Comparison of ENCODE assay signal across 9 mouse cellular contexts in genomic region chr4:41463051-41463738, GRCm38 (mm10). TPM values are rescaled to one million over a fixed set of nuclear protein-coding genes. Genes with fewer than 3 reads are reported as not detected.
A peak's percentile ranks its signal among the peaks of the same experiment; 100 is the strongest.
DNase-seq lines count a peak whose midpoint lies in the region; ATAC-seq and TF ChIP-seq lines count a peak whose summit lies in the region.
"Not testable (repeated sequence)": the region's sequence is repeated elsewhere in the genome, so short reads cannot be mapped to it uniquely, and the experiment has no call there.
"Had no signal": no experiment of that assay in that cellular context is flagged by ENCODE, and none has a peak within 500 bp of the region (broad histone marks: within the 10 kb centered on the region; RNA-seq: fewer than 3 reads in every experiment).

No protein-coding gene starts in this region.

- H3K9me3 ChIP-seq in forebrain, embryonic 11.5 days (ENCODE audit: control insufficient read depth, low read length); heart, postnatal 0 days (replicated peaks; ENCODE audit: control insufficient read depth, low read length); intestine, postnatal 0 days (ENCODE audit: control insufficient read depth); liver, embryonic 13.5 days (replicated peaks); midbrain, embryonic 13.5 days; stomach, embryonic 14.5 days (ENCODE audit: control insufficient read depth, low read depth, low read length): not testable (repeated sequence)

- not testable (repeated sequence) for H3K36me3 ChIP-seq in forebrain, embryonic 11.5 days (ENCODE audit: control insufficient read depth, insufficient read depth, low read length); heart, postnatal 0 days (replicated peaks; ENCODE audit: control insufficient read depth, insufficient read depth, low read length); intestine, postnatal 0 days (ENCODE audit: control insufficient read depth, insufficient read depth); liver, embryonic 13.5 days; midbrain, embryonic 13.5 days; stomach, embryonic 14.5 days (ENCODE audit: control insufficient read depth, insufficient read depth, low read length)

- H3K9ac ChIP-seq in forebrain, embryonic 11.5 days (ENCODE audit: low read length) = peak overlapping the region; percentile 77; the same call in 1 of the 2 replicates
- H3K9ac ChIP-seq in heart, postnatal 0 days (replicated peaks; ENCODE audit: low read depth, low read length); intestine, postnatal 0 days (ENCODE audit: low read depth, low read length); midbrain, embryonic 13.5 days (replicated peaks); stomach, embryonic 14.5 days (replicated peaks; ENCODE audit: low read depth, low read length): not testable (repeated sequence)
- H3K9ac ChIP-seq in liver, embryonic 13.5 days = peak overlapping the region; percentile 76

- not testable (repeated sequence) for H3K4me1 ChIP-seq in forebrain, embryonic 11.5 days (replicated peaks; ENCODE audit: control insufficient read depth, insufficient read depth, low read length); heart, postnatal 0 days (ENCODE audit: control insufficient read depth, insufficient read depth); intestine, postnatal 0 days (replicated peaks; ENCODE audit: control insufficient read depth, insufficient read depth, low read length); stomach, embryonic 14.5 days (ENCODE audit: control insufficient read depth, insufficient read depth, low read length)
- peaks cover 27% of the 10 kb centered on the region for H3K4me1 ChIP-seq in liver, embryonic 13.5 days (replicated peaks)
- H3K4me1 ChIP-seq in midbrain, embryonic 13.5 days (replicated peaks) = peaks cover 12% of the 10 kb centered on the region

- not testable (repeated sequence) for H3K27me3 ChIP-seq in forebrain, embryonic 11.5 days (ENCODE audit: control insufficient read depth, insufficient read depth, low read length); heart, postnatal 0 days (ENCODE audit: control insufficient read depth, insufficient read depth, low read length); intestine, postnatal 0 days (replicated peaks; ENCODE audit: control insufficient read depth, insufficient read depth, low read length); liver, embryonic 13.5 days; midbrain, embryonic 13.5 days; stomach, embryonic 14.5 days (ENCODE audit: control insufficient read depth, insufficient read depth, low read length)

- H3K4me3 ChIP-seq in forebrain, embryonic 11.5 days (ENCODE audit: low read depth, low read length) = peak overlapping the region; percentile 74
- peak overlapping the region; percentile 61; the same call in 1 of the 2 replicates for H3K4me3 ChIP-seq in heart, postnatal 0 days (ENCODE audit: low read depth, low read length)
- H3K4me3 ChIP-seq in intestine, postnatal 0 days (ENCODE audit: low read depth, low read length) = peak overlapping the region; percentile 88
- peak overlapping the region; percentile 73 for H3K4me3 ChIP-seq in liver, embryonic 13.5 days (replicated peaks)
- peak overlapping the region; percentile 69 for H3K4me3 ChIP-seq in midbrain, embryonic 13.5 days (replicated peaks)
- H3K4me3 ChIP-seq in stomach, embryonic 14.5 days (ENCODE audit: low read depth, low read length) = peak overlapping the region; percentile 73; the same call in 1 of the 2 replicates

- not testable (repeated sequence) for ATAC-seq in forebrain, embryonic 11.5 days (replicated peaks; ENCODE audit: low FRiP score); heart, postnatal 0 days (ENCODE audit: insufficient read depth, low read depth); intestine, postnatal 0 days; liver, embryonic 13.5 days (ENCODE audit: low read depth); midbrain, embryonic 13.5 days; stomach, embryonic 14.5 days (ENCODE audit: insufficient number of reproducible peaks, insufficient read depth, low FRiP score, low read depth)

- 83% methylated on average over 3 of the region's 3 CpGs for WGBS in forebrain, embryonic 11.5 days
- WGBS in heart, postnatal 0 days = 57% methylated on average over 3 of the region's 3 CpGs
- 24% methylated on average over 3 of the region's 3 CpGs for WGBS in intestine, postnatal 0 days
- WGBS in liver, embryonic 13.5 days (ENCODE audit: insufficient replicate concordance) = 8% methylated on average over 3 of the region's 3 CpGs
- WGBS in midbrain, embryonic 13.5 days = 90% methylated on average over 3 of the region's 3 CpGs
- 69% methylated on average over 3 of the region's 3 CpGs for whole genome bisulfite sequencing in stomach, embryonic 14.5 days

- TF ChIP-seq EP300 in heart, postnatal 0 days (IDR thresholded peaks at IDR 0.05; ENCODE audit: low read depth) = not testable (repeated sequence)

- peak overlapping the region; percentile 80 for H3K4me2 ChIP-seq in forebrain, embryonic 11.5 days (ENCODE audit: low read depth, low read length, severe bottlenecking)
- H3K4me2 ChIP-seq in heart, postnatal 0 days (ENCODE audit: low read depth, low read length) = peak overlapping the region; percentile 70
- H3K4me2 ChIP-seq in intestine, postnatal 0 days (replicated peaks; ENCODE audit: low read depth) = peak overlapping the region; percentile 79
- peak overlapping the region; percentile 78 for H3K4me2 ChIP-seq in liver, embryonic 13.5 days
- peak overlapping the region; percentile 66 for H3K4me2 ChIP-seq in midbrain, embryonic 13.5 days (replicated peaks)
- peak overlapping the region; percentile 82 for H3K4me2 ChIP-seq in stomach, embryonic 14.5 days (replicated peaks; ENCODE audit: low read depth, low read length)

- DNase-seq in MEL-GATA-1-ER (ENCODE audit: extremely low read depth, low read depth) = peak; percentile 44
- DNase-seq in forebrain, embryonic 11.5 days (ENCODE audit: low spot score); heart, postnatal 0 days (ENCODE audit: low spot score): not testable (repeated sequence)
- DNase-seq in liver, embryonic 13.5 days = peak; percentile 48

- H3K27ac ChIP-seq in forebrain, embryonic 11.5 days (ENCODE audit: low read depth, low read length); heart, postnatal 0 days (ENCODE audit: low read depth); intestine, postnatal 0 days (ENCODE audit: low read depth, low read length); midbrain, embryonic 13.5 days; stomach, embryonic 14.5 days (ENCODE audit: low read length): not testable (repeated sequence)
- H3K27ac ChIP-seq in liver, embryonic 13.5 days = peak overlapping the region; percentile 83

- TF ChIP-seq CTCF in heart, postnatal 0 days (IDR thresholded peaks at IDR 0.05; ENCODE audit: low read depth); intestine, postnatal 0 days (IDR thresholded peaks at IDR 0.05; ENCODE audit: low read depth): not testable (repeated sequence)

RNA-seq across cellular contexts. Expression of gene Kif24, which starts 1.5 kb away (rescaled TPM):
- 14.9 and 15.8 TPM in 2 replicates for polyA plus RNA-seq in forebrain, embryonic 11.5 days (2014; fragmentation: Nextera tagmentation; extraction: Ambion mirVana)
- total RNA-seq in heart, postnatal 0 days (2014; rRNA removed; ENCODE audit: low replicate concordance) = 2.9 and 3.4 TPM in 2 replicates
- polyA plus RNA-seq in heart, postnatal 0 days (2015; fragmentation: Nextera tagmentation; extraction: Ambion mirVana) = 1.1 and 1.4 TPM in 2 replicates
- polyA plus RNA-seq in intestine, postnatal 0 days (2015; fragmentation: Nextera tagmentation; extraction: Ambion mirVana) = 1.3 and 1.4 TPM in 2 replicates
- polyA plus RNA-seq in liver, embryonic 13.5 days (2015; fragmentation: Nextera tagmentation; extraction: Ambion mirVana) = 5.7 and 7.0 TPM in 2 replicates
- 5.2 and 6.3 TPM in 2 replicates for polyA plus RNA-seq in midbrain, embryonic 13.5 days (2015; fragmentation: Nextera tagmentation; extraction: Ambion mirVana)
- 7.4 and 8.0 TPM in 2 replicates for polyA plus RNA-seq in stomach, embryonic 14.5 days (2014; fragmentation: Nextera tagmentation; extraction: Ambion mirVana)

RNA-seq across cellular contexts. Expression of gene Nudt2, which starts 1.8 kb away (rescaled TPM):
- 64.7 and 68.0 TPM in 2 replicates for polyA plus RNA-seq in forebrain, embryonic 11.5 days (2014; fragmentation: Nextera tagmentation; extraction: Ambion mirVana)
- 10.5 and 37.6 TPM in 2 replicates for total RNA-seq in heart, postnatal 0 days (2014; rRNA removed; ENCODE audit: low replicate concordance)
- 42.0 and 45.9 TPM in 2 replicates for polyA plus RNA-seq in heart, postnatal 0 days (2015; fragmentation: Nextera tagmentation; extraction: Ambion mirVana)
- polyA plus RNA-seq in intestine, postnatal 0 days (2015; fragmentation: Nextera tagmentation; extraction: Ambion mirVana) = 34.9 and 35.7 TPM in 2 replicates
- polyA plus RNA-seq in liver, embryonic 13.5 days (2015; fragmentation: Nextera tagmentation; extraction: Ambion mirVana) = 27.7 and 32.0 TPM in 2 replicates
- 62.0 and 62.7 TPM in 2 replicates for polyA plus RNA-seq in midbrain, embryonic 13.5 days (2015; fragmentation: Nextera tagmentation; extraction: Ambion mirVana)
- 47.7 and 50.6 TPM in 2 replicates for polyA plus RNA-seq in stomach, embryonic 14.5 days (2014; fragmentation: Nextera tagmentation; extraction: Ambion mirVana)

RNA-seq across cellular contexts. Expression of gene AI464131, which starts 39.7 kb away (rescaled TPM):
- polyA plus RNA-seq in forebrain, embryonic 11.5 days (2014; fragmentation: Nextera tagmentation; extraction: Ambion mirVana) = 8.7 and 9.2 TPM in 2 replicates
- 6.3 and 9.3 TPM in 2 replicates for total RNA-seq in heart, postnatal 0 days (2014; rRNA removed; ENCODE audit: low replicate concordance)
- polyA plus RNA-seq in heart, postnatal 0 days (2015; fragmentation: Nextera tagmentation; extraction: Ambion mirVana) = 2.5 and 2.9 TPM in 2 replicates
- 11.6 and 13.7 TPM in 2 replicates for polyA plus RNA-seq in intestine, postnatal 0 days (2015; fragmentation: Nextera tagmentation; extraction: Ambion mirVana)
- 0.51 and 0.72 TPM in 2 replicates for polyA plus RNA-seq in liver, embryonic 13.5 days (2015; fragmentation: Nextera tagmentation; extraction: Ambion mirVana)
- 5.5 and 5.7 TPM in 2 replicates for polyA plus RNA-seq in midbrain, embryonic 13.5 days (2015; fragmentation: Nextera tagmentation; extraction: Ambion mirVana)
- 4.6 and 4.8 TPM in 2 replicates for polyA plus RNA-seq in stomach, embryonic 14.5 days (2014; fragmentation: Nextera tagmentation; extraction: Ambion mirVana)

RNA-seq across cellular contexts. Expression of gene 1110017D15Rik, which starts 53.9 kb away (rescaled TPM):
- 4.8 and 5.2 TPM in 2 replicates for polyA plus RNA-seq in forebrain, embryonic 11.5 days (2014; fragmentation: Nextera tagmentation; extraction: Ambion mirVana)
- not detected in 2 replicates for total RNA-seq in heart, postnatal 0 days (2014; rRNA removed; ENCODE audit: low replicate concordance)
- polyA plus RNA-seq in heart, postnatal 0 days (2015; fragmentation: Nextera tagmentation; extraction: Ambion mirVana) = 0.18 and 1.0 TPM in 2 replicates
- 0.52 and 2.0 TPM in 2 replicates for polyA plus RNA-seq in intestine, postnatal 0 days (2015; fragmentation: Nextera tagmentation; extraction: Ambion mirVana)
- polyA plus RNA-seq in liver, embryonic 13.5 days (2015; fragmentation: Nextera tagmentation; extraction: Ambion mirVana) = 0.19 TPM in 1 of 2 replicates, not detected in the other
- 8.3 and 8.5 TPM in 2 replicates for polyA plus RNA-seq in midbrain, embryonic 13.5 days (2015; fragmentation: Nextera tagmentation; extraction: Ambion mirVana)
- 0.98 and 1.8 TPM in 2 replicates for polyA plus RNA-seq in stomach, embryonic 14.5 days (2014; fragmentation: Nextera tagmentation; extraction: Ambion mirVana)
- total RNA-seq: gastrocnemius, adult 8-10 months; megakaryocyte-erythroid progenitor cell, adult 5-6 weeks had no signal
